Mouse (Mus musculus) ES-Bruce4 (cell line): ENCODE data around the gene Zfp523. TPM values are rescaled to one million over a fixed set of nuclear protein-coding genes. Genes with fewer than 3 reads are reported as not detected.

Experiments
- H3K27ac ChIP-seq: 2 replicates; pipeline ENCODE4 v1.5.1; 2012; ENCODE audit warnings: low read length, inconsistent platforms; ENCODE audit not compliant: insufficient read depth
- H3K27me3 ChIP-seq: 2 replicates; pipeline ENCODE4 v1.6.1; 2012; ENCODE audit warnings: mild to moderate bottlenecking, low read length, inconsistent platforms; ENCODE audit not compliant: control insufficient read depth, poor library complexity, insufficient read depth, severe bottlenecking
- H3K36me3 ChIP-seq: 2 replicates; pipeline ENCODE4 v1.6.1; 2012; ENCODE audit warnings: inconsistent platforms, mild to moderate bottlenecking, low read length, moderate library complexity; ENCODE audit not compliant: control insufficient read depth, poor library complexity, insufficient read depth, severe bottlenecking
- H3K4me1 ChIP-seq: one replicate; pipeline ENCODE4 v1.8.1; 2011; ENCODE audit warnings: low read length; ENCODE audit not compliant: control insufficient read depth, insufficient read depth
- H3K4me3 ChIP-seq: 2 replicates; pipeline ENCODE4 v1.5.1; 2011; ENCODE audit warnings: low read depth, mild to moderate bottlenecking, low read length
- H3K9ac ChIP-seq: 2 replicates; pipeline ENCODE4 v1.6.1; 2012; ENCODE audit warnings: low read depth, mild to moderate bottlenecking, inconsistent platforms; ENCODE audit not compliant: poor library complexity, severe bottlenecking
- H3K9me3 ChIP-seq: replicated peaks from 2 replicates; pipeline ENCODE4 v1.6.1; 2012; ENCODE audit warnings: mild to moderate bottlenecking, low read length, inconsistent platforms; ENCODE audit not compliant: control insufficient read depth, poor library complexity, insufficient read depth, severe bottlenecking
- CTCF ChIP-seq: IDR thresholded peaks from one replicate; pipeline ENCODE4 v1.8.1; 2011; ENCODE audit warnings: low read depth, low read length
- EP300 ChIP-seq: IDR thresholded peaks from 2 replicates; pipeline ENCODE4 v1.6.1; 2011; ENCODE audit warnings: low read depth, low read length; ENCODE audit not compliant: insufficient read depth
- POLR2A ChIP-seq: IDR thresholded peaks from one replicate; pipeline ENCODE4 v1.8.1; 2011; ENCODE audit warnings: low read length; ENCODE audit not compliant: insufficient read depth
- polyA plus RNA-seq: library from polyadenylated mRNA; stranded (reverse); fragments of >200 nt; gene quantifications from 2 replicates; pipeline ENCODE4 v1.2.4, GENCODE M21; 2011; ENCODE audit warnings: low read depth; ENCODE audit not compliant: missing spikeins, insufficient read depth, insufficient read length

Gene Zfp523
- polyA plus RNA-seq, 1 experiment = 16.6 TPM

GRCm38 (mm10) chr17:28237362-28237761 lies 60.4 kb downstream of the Zfp523 start:
- Histone ChIP-seq H3K36me3 (0 out of 2 replicates have a peak, but pooled peaks cover 3% of the 10 kb centered on the region), H3K27ac (no peak overlapping the region), H3K27me3 (no peaks in the 10 kb centered on the region), H3K4me3 (no peak overlapping the region), H3K9ac (no peak overlapping the region), H3K4me1 (peaks cover 5% of the 10 kb centered on the region), H3K9me3 (no peaks in the 10 kb centered on the region)
- no peak for TF ChIP-seq CTCF
- no peak for TF ChIP-seq POLR2A
- no peak for TF ChIP-seq EP300

GRCm38 (mm10) chr17:28237874-28238273 lies 60.9 kb downstream of the Zfp523 start:
- 0 out of 2 replicates have a peak, but pooled peaks cover 3% of the 10 kb centered on the region for H3K36me3 ChIP-seq
- no peak for TF ChIP-seq EP300
- TF ChIP-seq POLR2A = no peak
- no peak for TF ChIP-seq CTCF

GRCm38 (mm10) chr17:28240846-28241245 lies 63.9 kb downstream of the Zfp523 start:
- Histone ChIP-seq H3K27ac (no peak overlapping the region), H3K4me3 (no peak overlapping the region), H3K9ac (no peak overlapping the region), H3K36me3 (0 out of 2 replicates have a peak, but pooled peaks cover 3% of the 10 kb centered on the region), H3K9me3 (no peaks in the 10 kb centered on the region), H3K4me1 (peaks cover 10% of the 10 kb centered on the region), H3K27me3 (no peaks in the 10 kb centered on the region)
- TF ChIP-seq CTCF (no peak), POLR2A (no peak), EP300 (no peak)

More at GRCm38 (mm10) chr17:28237874-28238273, 60.9 kb downstream of the Zfp523 start:
- Histone ChIP-seq H3K4me3 (no peak overlapping the region), H3K27me3 (no peaks in the 10 kb centered on the region), H3K9me3 (no peaks in the 10 kb centered on the region), H3K27ac (no peak overlapping the region), H3K9ac (no peak overlapping the region), H3K4me1 (peaks cover 5% of the 10 kb centered on the region)

GRCm38 (mm10) chr17:28242296-28242695 lies 65.4 kb downstream of the Zfp523 start:
- H3K27me3 ChIP-seq = no peaks in the 10 kb centered on the region
- no peaks in the 10 kb centered on the region for H3K9me3 ChIP-seq
- H3K36me3 ChIP-seq = 0 out of 2 replicates have a peak, but pooled peaks cover 3% of the 10 kb centered on the region
- H3K4me1 ChIP-seq = peaks cover 8% of the 10 kb centered on the region
- no peak for TF ChIP-seq EP300
- no peak for TF ChIP-seq POLR2A
- no peak for TF ChIP-seq CTCF
- H3K9ac ChIP-seq = no peak overlapping the region
- H3K4me3 ChIP-seq = no peak overlapping the region
- H3K27ac ChIP-seq = no peak overlapping the region

DNA sequence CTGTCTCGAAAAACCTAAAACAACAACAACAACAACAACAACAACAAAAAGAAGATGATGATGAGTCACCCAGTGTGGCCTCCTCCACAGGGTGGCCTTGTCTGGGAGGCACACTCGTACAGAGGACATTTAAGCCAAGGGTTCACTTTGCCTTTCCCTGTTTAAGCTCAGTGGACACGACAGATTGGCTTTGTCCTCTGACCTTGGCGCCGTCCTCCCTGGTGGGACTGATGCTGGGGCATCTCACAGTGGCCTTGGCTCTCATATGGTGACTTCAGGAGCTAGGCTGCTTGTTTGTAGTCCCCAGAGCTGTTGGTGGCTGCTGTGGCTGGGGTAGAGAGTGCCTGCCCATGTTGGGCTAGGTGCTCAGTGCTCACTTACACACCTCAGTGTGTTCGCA lies 67.3 kb downstream of the Zfp523 start:
- TF ChIP-seq CTCF (no peak), POLR2A (no peak), EP300 (no peak)
- peaks cover 8% of the 10 kb centered on the region for H3K4me1 ChIP-seq
- H3K4me3 ChIP-seq = no peak overlapping the region
- no peaks in the 10 kb centered on the region for H3K27me3 ChIP-seq
- no peak overlapping the region for H3K9ac ChIP-seq
- no peaks in the 10 kb centered on the region for H3K9me3 ChIP-seq
- H3K36me3 ChIP-seq = 0 out of 2 replicates have a peak, but pooled peaks cover 3% of the 10 kb centered on the region
- no peak overlapping the region for H3K27ac ChIP-seq

GRCm38 (mm10) chr17:28244714-28245113 lies 67.8 kb downstream of the Zfp523 start:
- no peak overlapping the region for H3K27ac ChIP-seq
- H3K4me1 ChIP-seq = peaks cover 8% of the 10 kb centered on the region
- H3K4me3 ChIP-seq = no peak overlapping the region
- H3K9ac ChIP-seq = no peak overlapping the region
- H3K27me3 ChIP-seq = no peaks in the 10 kb centered on the region
- TF ChIP-seq POLR2A (no peak), CTCF (no peak), EP300 (no peak)
- H3K36me3 ChIP-seq = 0 out of 2 replicates have a peak, but pooled peaks cover 3% of the 10 kb centered on the region
- H3K9me3 ChIP-seq = no peaks in the 10 kb centered on the region
